Mouse (Mus musculus): ENCODE results near the gene Cdk2. TPM values are rescaled to one million over a fixed set of nuclear protein-coding genes. Genes with fewer than 3 reads are reported as not detected.
A peak's percentile ranks its signal among the peaks of the same experiment; 100 is the strongest.

Gene Cdk2
- polyA plus RNA-seq, 1 experiment from 2014 or later: 110 TPM

DNA sequence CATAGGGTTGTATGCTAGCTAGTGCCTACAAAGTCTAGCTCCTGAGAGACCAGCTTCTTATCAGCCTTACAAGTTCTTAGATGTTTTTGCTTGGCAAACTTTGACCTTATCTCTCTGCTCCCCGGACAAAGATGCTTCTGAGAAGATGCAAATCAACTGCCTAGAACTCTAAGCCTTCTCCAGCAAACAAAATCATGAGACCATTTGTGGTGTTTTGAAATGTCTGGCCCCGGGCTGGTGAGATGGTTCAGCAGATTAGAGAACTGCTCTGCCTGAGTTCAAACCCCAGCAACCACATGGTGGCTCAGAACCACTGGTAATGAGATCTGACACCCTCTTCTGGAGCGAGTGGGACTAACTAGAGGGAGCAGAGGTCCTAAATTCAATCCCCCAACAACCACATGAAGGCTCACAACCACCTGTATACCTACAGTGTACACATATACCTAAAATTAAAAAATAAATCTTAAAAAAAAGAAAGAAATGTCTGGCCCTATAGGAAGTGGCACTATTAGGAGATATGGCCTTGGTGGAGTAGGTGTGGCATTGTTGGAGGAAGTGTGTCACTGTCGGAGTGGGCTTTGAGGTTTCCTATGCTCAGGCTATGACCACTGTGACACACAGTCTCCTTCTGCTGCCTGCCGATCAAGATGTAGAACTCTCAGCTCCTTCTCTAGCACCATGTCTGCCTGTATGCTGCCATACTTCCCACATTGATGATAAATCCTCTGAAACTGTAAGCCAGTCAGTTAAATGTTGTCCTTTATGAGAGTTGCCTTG is 41.2 kb downstream of the Cdk2 start:
- Histone ChIP-seq H3K36me3 (no peaks in the 10 kb centered on the region), H3K9me3 (no peaks in the 10 kb centered on the region), H3K4me3 (no peak overlapping the region), H3K27ac (no peak overlapping the region), H3K4me1 (peaks cover 9% of the 10 kb centered on the region), H3K27me3 (ENCODE audit: insufficient read depth, poor library complexity, severe bottlenecking) (no peaks in the 10 kb centered on the region)
- WGBS: 49% methylated on average over 5 of the region's 5 CpGs
- no peak for DNase-seq (ENCODE audit: low spot score)

GRCm38 (mm10) chr10:128662465-128662864 is 42.4 kb downstream of the Cdk2 start:
- DNase-seq (ENCODE audit: low spot score): no peak
- H3K4me1 ChIP-seq: 0 out of 2 replicates have a peak, but pooled peaks cover 6% of the 10 kb centered on the region
- no peaks in the 10 kb centered on the region for H3K27me3 ChIP-seq (ENCODE audit: insufficient read depth, poor library complexity, severe bottlenecking)
- no peaks in the 10 kb centered on the region for H3K36me3 ChIP-seq
- H3K4me3 ChIP-seq: no peak overlapping the region
- H3K9me3 ChIP-seq: no peaks in the 10 kb centered on the region
- H3K27ac ChIP-seq: no peak overlapping the region

DNA sequence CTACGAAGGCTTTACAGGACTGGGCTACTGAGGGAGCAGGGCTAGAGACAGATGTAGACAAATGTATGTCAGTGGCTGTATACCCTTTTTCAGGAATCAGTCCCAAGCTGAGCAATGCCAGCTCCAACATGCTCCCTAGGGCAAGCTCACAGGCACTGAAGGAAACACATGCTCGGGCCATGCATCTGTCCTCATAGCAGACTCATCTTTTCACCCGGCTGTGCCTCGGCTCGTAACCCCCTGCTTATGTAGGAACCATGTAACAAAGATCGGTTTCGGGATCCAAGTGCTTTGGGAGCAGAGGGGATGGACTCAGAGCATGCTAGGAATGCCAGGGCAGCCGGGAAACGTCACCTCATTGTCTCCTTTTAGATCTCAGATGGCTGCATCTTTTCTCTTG is 45.3 kb downstream of the Cdk2 start:
- Histone ChIP-seq H3K4me3 (no peak overlapping the region; the same call in 1 of the 2 replicates), H3K4me1 (peaks cover 10% of the 10 kb centered on the region), H3K27ac (0 out of 2 replicates have a peak overlapping the region, but pooled peaks have one; percentile 23), H3K36me3 (no peaks in the 10 kb centered on the region), H3K9me3 (no peaks in the 10 kb centered on the region), H3K27me3 (ENCODE audit: insufficient read depth, poor library complexity, severe bottlenecking) (no peaks in the 10 kb centered on the region)
- 32% methylated on average over 9 of the region's 9 CpGs for WGBS
- no peak for DNase-seq (ENCODE audit: low spot score)

- WGBS: 54% methylated on average over 9 of the region's 9 CpGs
- Histone ChIP-seq H3K27ac (no peak overlapping the region), H3K4me1 (peaks cover 10% of the 10 kb centered on the region), H3K27me3 (ENCODE audit: insufficient read depth, poor library complexity, severe bottlenecking) (no peaks in the 10 kb centered on the region), H3K4me3 (no peak overlapping the region), H3K36me3 (no peaks in the 10 kb centered on the region), H3K9me3 (no peaks in the 10 kb centered on the region)
- DNase-seq (ENCODE audit: low spot score): no peak
Observed at GRCm38 (mm10) chr10:128657844-128658243, 47.0 kb downstream of the Cdk2 start.

DNA sequence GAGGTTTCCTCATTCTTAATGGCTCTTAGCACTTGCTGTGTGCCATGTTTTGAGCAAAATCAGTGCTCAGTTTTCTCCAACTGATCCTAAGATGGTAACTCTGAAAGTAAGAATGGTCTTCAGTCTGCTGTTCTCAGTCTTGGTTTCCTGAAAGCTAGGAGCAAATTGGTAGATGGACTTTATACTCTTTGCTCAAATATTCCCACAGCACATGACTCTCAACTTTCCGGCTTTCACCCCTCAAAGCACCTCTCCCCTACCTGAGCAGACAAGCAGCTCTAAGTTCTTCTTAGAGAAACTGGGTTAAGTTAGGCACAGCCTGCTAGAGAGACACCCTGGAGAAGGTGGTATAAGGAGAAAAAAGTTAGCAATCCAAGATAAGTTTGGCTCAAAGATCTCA is 48.1 kb downstream of the Cdk2 start:
- 76% methylated on average over 1 of the region's 1 CpGs for WGBS
- H3K27me3 ChIP-seq (ENCODE audit: insufficient read depth, poor library complexity, severe bottlenecking): no peaks in the 10 kb centered on the region
- no peaks in the 10 kb centered on the region for H3K9me3 ChIP-seq
- no peak overlapping the region for H3K27ac ChIP-seq
- H3K36me3 ChIP-seq: no peaks in the 10 kb centered on the region
- DNase-seq (ENCODE audit: low spot score): no peak
- H3K4me1 ChIP-seq: peaks cover 10% of the 10 kb centered on the region
- H3K4me3 ChIP-seq: no peak overlapping the region

DNA sequence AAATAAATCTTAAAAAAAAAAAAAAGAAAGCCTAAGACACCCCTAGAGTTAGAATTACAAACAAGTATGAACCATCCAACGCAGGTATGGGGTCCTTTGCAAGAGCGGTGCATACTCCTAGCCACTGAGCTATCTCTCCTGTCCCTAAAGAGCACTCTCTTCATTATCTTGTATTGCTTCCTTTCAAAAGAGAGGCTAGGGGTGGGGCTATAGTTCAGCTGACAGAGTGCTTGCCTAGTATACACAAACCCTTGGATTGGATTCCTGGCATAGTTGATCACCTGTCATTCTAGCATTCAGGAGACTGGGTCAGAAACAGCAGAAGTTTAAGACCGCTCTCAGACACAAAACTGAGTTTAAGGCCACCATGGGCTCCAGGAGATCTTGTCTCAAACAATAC is 49.6 kb downstream of the Cdk2 start:
- Histone ChIP-seq H3K27ac (no peak overlapping the region), H3K36me3 (no peaks in the 10 kb centered on the region), H3K9me3 (no peaks in the 10 kb centered on the region), H3K27me3 (ENCODE audit: insufficient read depth, poor library complexity, severe bottlenecking) (no peaks in the 10 kb centered on the region), H3K4me3 (no peak overlapping the region), H3K4me1 (peaks cover 10% of the 10 kb centered on the region)
- no peak for DNase-seq (ENCODE audit: low spot score)
- WGBS: 36% methylated on average over 3 of the region's 3 CpGs

GRCm38 (mm10) chr10:128653866-128654265 is 51.0 kb downstream of the Cdk2 start:
- H3K27me3 ChIP-seq (ENCODE audit: insufficient read depth, poor library complexity, severe bottlenecking): no peaks in the 10 kb centered on the region
- no peaks in the 10 kb centered on the region for H3K9me3 ChIP-seq
- no peak overlapping the region for H3K4me3 ChIP-seq
- H3K27ac ChIP-seq: no peak overlapping the region
- DNase-seq (ENCODE audit: low spot score): no peak
- no peaks in the 10 kb centered on the region for H3K36me3 ChIP-seq
- 72% methylated on average over 4 of the region's 4 CpGs for WGBS
- H3K4me1 ChIP-seq: peaks cover 4% of the 10 kb centered on the region

Other genes starting within 250 kb of the Cdk2 start
- gene Smarcc2, start 245.8 kb downstream of the Cdk2 start, polyA plus RNA-seq (2016; fragmentation: Nextera tagmentation; extraction: Ambion mirVana): 66.0 and 68.7 TPM in 2 replicates
- 1,508 and 1,550 TPM in 2 replicates for gene Myl6, start 210.9 kb downstream of the Cdk2 start, polyA plus RNA-seq (2016; fragmentation: Nextera tagmentation; extraction: Ambion mirVana)
- 3.2 and 4.0 TPM in 2 replicates for gene Myl6b, start 206.3 kb downstream of the Cdk2 start, polyA plus RNA-seq (2016; fragmentation: Nextera tagmentation; extraction: Ambion mirVana)
- 17.8 and 20.3 TPM in 2 replicates for gene Esyt1, start 179.2 kb downstream of the Cdk2 start, polyA plus RNA-seq (2016; fragmentation: Nextera tagmentation; extraction: Ambion mirVana)
- gene Zc3h10, start 157.3 kb downstream of the Cdk2 start, polyA plus RNA-seq (2016; fragmentation: Nextera tagmentation; extraction: Ambion mirVana): 11.2 and 12.8 TPM in 2 replicates
- 2,301 and 2,407 TPM in 2 replicates for gene Rpl41, start 155.7 kb downstream of the Cdk2 start, polyA plus RNA-seq (2016; fragmentation: Nextera tagmentation; extraction: Ambion mirVana)
- gene Pa2g4, start 139.0 kb downstream of the Cdk2 start, polyA plus RNA-seq (2016; fragmentation: Nextera tagmentation; extraction: Ambion mirVana): 168 and 225 TPM in 2 replicates
- 7.4 and 7.7 TPM in 2 replicates for gene Erbb3, start 115.4 kb downstream of the Cdk2 start, polyA plus RNA-seq (2016; fragmentation: Nextera tagmentation; extraction: Ambion mirVana)
- gene Rps26, start 78.3 kb downstream of the Cdk2 start, polyA plus RNA-seq (2016; fragmentation: Nextera tagmentation; extraction: Ambion mirVana): 400 and 429 TPM in 2 replicates
- 2.3 and 2.7 TPM in 2 replicates for gene Ikzf4, start 59.0 kb downstream of the Cdk2 start, polyA plus RNA-seq (2016; fragmentation: Nextera tagmentation; extraction: Ambion mirVana)
- gene Suox, start 31.0 kb downstream of the Cdk2 start, polyA plus RNA-seq (2016; fragmentation: Nextera tagmentation; extraction: Ambion mirVana): 11.8 and 15.7 TPM in 2 replicates
- 66.2 and 69.1 TPM in 2 replicates for gene Rab5b, start 8.8 kb downstream of the Cdk2 start, polyA plus RNA-seq (2016; fragmentation: Nextera tagmentation; extraction: Ambion mirVana)
- 0.75 and 0.89 TPM in 2 replicates for gene Pmel, start 836 bp downstream of the Cdk2 start, polyA plus RNA-seq (2016; fragmentation: Nextera tagmentation; extraction: Ambion mirVana)
- 3.9 and 4.4 TPM in 2 replicates for gene Dgka, start 39.8 kb upstream of the Cdk2 start, polyA plus RNA-seq (2016; fragmentation: Nextera tagmentation; extraction: Ambion mirVana)
- gene Pym1, start 42.9 kb upstream of the Cdk2 start, polyA plus RNA-seq (2016; fragmentation: Nextera tagmentation; extraction: Ambion mirVana): 31.8 and 45.4 TPM in 2 replicates
- 0.28 and 1.7 TPM in 2 replicates for gene Mmp19, start 85.9 kb upstream of the Cdk2 start, polyA plus RNA-seq (2016; fragmentation: Nextera tagmentation; extraction: Ambion mirVana)
- 48.0 and 48.1 TPM in 2 replicates for gene Dnajc14, start 99.0 kb upstream of the Cdk2 start, polyA plus RNA-seq (2016; fragmentation: Nextera tagmentation; extraction: Ambion mirVana)
- 13.6 and 16.3 TPM in 2 replicates for gene Tmem198b, start 99.3 kb upstream of the Cdk2 start, polyA plus RNA-seq (2016; fragmentation: Nextera tagmentation; extraction: Ambion mirVana)
- 181 and 225 TPM in 2 replicates for gene Sarnp, start 112.3 kb upstream of the Cdk2 start, polyA plus RNA-seq (2016; fragmentation: Nextera tagmentation; extraction: Ambion mirVana)
- 65.1 and 78.6 TPM in 2 replicates for gene Ormdl2, start 116.6 kb upstream of the Cdk2 start, polyA plus RNA-seq (2016; fragmentation: Nextera tagmentation; extraction: Ambion mirVana)
- 4.6 and 5.7 TPM in 2 replicates for gene Gdf11, start 186.7 kb upstream of the Cdk2 start, polyA plus RNA-seq (2016; fragmentation: Nextera tagmentation; extraction: Ambion mirVana)
- 313 and 322 TPM in 2 replicates for gene Cd63, start 196.0 kb upstream of the Cdk2 start, polyA plus RNA-seq (2016; fragmentation: Nextera tagmentation; extraction: Ambion mirVana)
- gene Rdh5, start 217.9 kb upstream of the Cdk2 start, polyA plus RNA-seq (2016; fragmentation: Nextera tagmentation; extraction: Ambion mirVana): 8.8 and 9.9 TPM in 2 replicates
- gene Bloc1s1, start 219.0 kb upstream of the Cdk2 start, polyA plus RNA-seq (2016; fragmentation: Nextera tagmentation; extraction: Ambion mirVana): 182 and 194 TPM in 2 replicates
- 1.1 and 1.3 TPM in 2 replicates for gene Itga7, start 228.8 kb upstream of the Cdk2 start, polyA plus RNA-seq (2016; fragmentation: Nextera tagmentation; extraction: Ambion mirVana)